Mouse (Mus musculus) neural tube, embryonic 15.5 days (tissue): ENCODE data around the gene Atf1. TPM values are rescaled to one million over a fixed set of nuclear protein-coding genes. Genes with fewer than 3 reads are reported as not detected.
"Not testable (repeated sequence)": the region's sequence is repeated elsewhere in the genome, so short reads cannot be mapped to it uniquely, and the experiment has no call there.

Source experiments
- ATAC-seq: fragments of 200-750 bp; cut with Nextera tagmentation; 2 replicates; pipeline ENCODE4 v1.8.0; 2017; ENCODE audit warnings: mild to moderate bottlenecking, moderate TSS enrichment, moderate library complexity; ENCODE audit not compliant: low FRiP score
- H3K27ac ChIP-seq: fragments of 300-500 bp; sonication (generic); replicated peaks from 2 replicates; pipeline ENCODE4 v1.5.1; 2015; ENCODE audit warnings: mild to moderate bottlenecking, inconsistent platforms
- H3K27me3 ChIP-seq: fragments of 300-500 bp; sonication (generic); replicated peaks from 2 replicates; pipeline ENCODE4 v1.6.1; 2015; ENCODE audit warnings: inconsistent platforms
- H3K36me3 ChIP-seq: fragments of 300-500 bp; sonication (generic); 2 replicates; pipeline ENCODE4 v1.6.1; 2015; ENCODE audit warnings: inconsistent platforms
- H3K4me1 ChIP-seq: fragments of 300-500 bp; sonication (generic); 2 replicates; pipeline ENCODE4 v1.6.1; 2015; ENCODE audit warnings: inconsistent platforms
- H3K4me2 ChIP-seq: fragments of 300-500 bp; sonication (generic); 2 replicates; pipeline ENCODE4 v1.6.1; 2015; ENCODE audit warnings: inconsistent platforms, mild to moderate bottlenecking, moderate library complexity
- H3K4me3 ChIP-seq: fragments of 300-500 bp; sonication (generic); replicated peaks from 2 replicates; pipeline ENCODE4 v1.5.1; 2015; ENCODE audit warnings: mild to moderate bottlenecking, inconsistent platforms
- H3K9ac ChIP-seq: fragments of 300-500 bp; sonication (generic); replicated peaks from 2 replicates; pipeline ENCODE4 v1.6.1; 2015; ENCODE audit warnings: mild to moderate bottlenecking, inconsistent platforms
- H3K9me3 ChIP-seq: fragments of 300-500 bp; sonication (generic); replicated peaks from 2 replicates; pipeline ENCODE4 v1.6.1; 2016; ENCODE audit warnings: inconsistent platforms
- WGBS: fragments of 180-500 bp; shearing (Covaris S2); methylation state at CpG from one replicate; pipeline ENCODE4 v1.1.7; 2015; ENCODE audit warnings: mixed read lengths; 5-methylcytosine and 5-hydroxymethylcytosine counted together
- polyA plus RNA-seq: library from polyadenylated mRNA; unstranded; fragments of >200 nt; fragmentation: Nextera tagmentation; extraction: Ambion mirVana; gene quantifications from 2 replicates; pipeline ENCODE4 v1.2.1, GENCODE M21; 2015

Gene Atf1
- polyA plus RNA-seq, 1 experiment from 2014 or later: 13.3 TPM

DNA sequence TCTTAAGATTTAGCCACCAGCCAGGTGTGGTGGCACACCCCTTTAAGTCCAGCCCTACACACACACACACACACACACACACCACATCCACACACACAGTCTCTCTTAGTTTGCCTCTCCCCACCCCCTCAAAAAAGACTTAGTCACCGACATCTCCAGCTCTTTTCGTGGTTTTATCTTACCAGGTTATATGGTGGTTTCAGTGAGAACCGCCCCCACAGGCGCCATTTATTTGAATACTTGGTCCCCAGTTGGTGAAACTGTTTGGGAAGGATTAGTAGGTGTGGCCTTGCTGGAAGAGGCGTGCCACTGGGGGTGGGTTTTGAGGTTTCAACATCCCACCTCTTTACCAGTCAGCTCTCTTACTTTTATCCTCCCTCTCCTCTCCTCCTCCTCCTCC lies 70.2 kb downstream of the Atf1 start:
- Histone ChIP-seq H3K4me3 (no peak overlapping the region), H3K4me1 (no peaks in the 10 kb centered on the region), H3K4me2 (no peak overlapping the region), H3K9me3 (no peaks in the 10 kb centered on the region), H3K27me3 (no peaks in the 10 kb centered on the region), H3K9ac (no peak overlapping the region), H3K36me3 (no peaks in the 10 kb centered on the region), H3K27ac (no peak overlapping the region)
- ATAC-seq: no peak
- WGBS: 92% methylated on average over 5 of the region's 5 CpGs

DNA sequence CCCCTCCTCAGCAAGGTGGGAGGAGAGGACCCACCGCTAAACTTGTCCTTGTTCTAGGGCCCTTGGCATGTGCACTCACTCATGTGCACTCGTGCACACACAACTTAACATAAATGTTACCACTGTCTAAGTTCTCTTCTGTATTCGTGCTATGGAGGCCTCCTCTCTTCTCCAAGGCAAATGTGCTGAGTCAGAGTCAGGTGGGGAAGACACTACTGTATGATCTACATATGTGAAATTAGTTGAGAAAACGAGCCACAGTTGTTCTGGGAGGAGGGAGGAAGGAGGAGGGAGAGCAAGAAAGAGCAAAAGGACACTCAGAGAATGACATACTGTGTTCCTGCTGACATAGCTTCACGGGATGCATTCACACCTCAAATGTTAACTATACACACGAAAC lies 72.9 kb downstream of the Atf1 start:
- Histone ChIP-seq H3K27me3 (no peaks in the 10 kb centered on the region), H3K9ac (no peak overlapping the region), H3K9me3 (no peaks in the 10 kb centered on the region), H3K36me3 (no peaks in the 10 kb centered on the region), H3K27ac (no peak overlapping the region), H3K4me2 (no peak overlapping the region), H3K4me3 (no peak overlapping the region), H3K4me1 (peaks cover 10% of the 10 kb centered on the region)
- 83% methylated on average over 6 of the region's 6 CpGs for WGBS
- ATAC-seq: no peak

DNA sequence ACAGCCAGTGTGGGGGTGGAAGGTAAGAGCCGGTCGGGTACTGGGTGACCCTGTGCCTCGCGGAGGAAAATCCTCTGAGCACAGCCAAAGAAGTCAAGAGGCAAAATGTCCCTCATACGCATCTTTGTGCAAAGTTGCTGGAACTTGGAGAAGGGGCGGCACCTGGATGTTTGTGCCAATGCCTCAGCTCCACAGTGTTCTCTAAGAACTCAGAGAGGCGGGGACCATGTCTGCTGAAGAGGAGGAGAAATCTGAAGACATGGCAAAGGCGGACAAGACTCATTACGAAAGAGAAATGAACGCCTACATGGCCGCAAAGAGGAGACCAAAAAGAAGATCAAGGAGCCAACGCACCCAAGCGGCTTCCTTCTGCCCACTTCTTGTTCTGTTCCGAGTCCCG lies 73.9 kb downstream of the Atf1 start:
- no peak overlapping the region for H3K4me2 ChIP-seq
- 86% methylated on average over 15 of the region's 15 CpGs for whole genome bisulfite sequencing
- no peak for ATAC-seq

DNA sequence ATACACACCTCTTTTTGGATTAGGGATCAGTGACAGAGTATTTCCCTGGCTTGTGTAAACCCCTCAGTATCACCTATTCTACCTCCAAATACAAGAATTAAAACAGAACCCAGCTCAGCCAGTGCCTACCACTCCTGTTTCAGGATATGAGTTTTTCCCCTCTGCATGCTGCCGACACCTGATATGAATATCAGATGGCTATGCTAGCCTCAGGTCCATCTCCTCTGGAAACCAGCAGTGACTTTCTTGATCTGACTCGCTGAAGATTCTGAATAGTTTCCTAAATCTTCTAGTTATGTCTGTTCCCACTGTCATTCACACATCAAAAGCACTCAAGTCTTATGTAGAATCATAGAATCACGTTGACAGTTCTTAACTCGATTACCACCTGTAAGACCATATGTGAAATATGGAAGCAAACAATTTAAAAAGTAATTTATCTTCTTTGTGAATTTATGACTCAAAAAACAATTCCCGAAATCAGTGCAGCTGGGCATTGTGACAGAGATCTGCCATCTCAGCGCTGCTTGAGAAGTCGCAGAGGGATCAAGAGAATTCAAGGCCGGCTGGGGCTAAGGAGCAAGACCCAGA lies 75.9 kb downstream of the Atf1 start:
- 58% methylated on average over 8 of the region's 8 CpGs for WGBS
- peak overlapping the region; percentile 54 for H3K4me3 ChIP-seq
- H3K27me3 ChIP-seq: no peaks in the 10 kb centered on the region
- peak overlapping the region; percentile 82 for H3K4me2 ChIP-seq
- H3K9me3 ChIP-seq: no peaks in the 10 kb centered on the region
- peaks cover 14% of the 10 kb centered on the region for H3K4me1 ChIP-seq
- H3K9ac ChIP-seq: peak overlapping the region; percentile 69; the same call in 1 of the 2 replicates
- ATAC-seq: no peak
- H3K36me3 ChIP-seq: no peaks in the 10 kb centered on the region
- no peak overlapping the region for H3K27ac ChIP-seq

More for the DNA sequence above, 73.9 kb downstream of the Atf1 start:
- Histone ChIP-seq H3K4me1 (peaks cover 14% of the 10 kb centered on the region), H3K36me3 (no peaks in the 10 kb centered on the region), H3K27me3 (no peaks in the 10 kb centered on the region), H3K9ac (no peak overlapping the region), H3K9me3 (no peaks in the 10 kb centered on the region), H3K27ac (no peak overlapping the region), H3K4me3 (no peak overlapping the region)

DNA sequence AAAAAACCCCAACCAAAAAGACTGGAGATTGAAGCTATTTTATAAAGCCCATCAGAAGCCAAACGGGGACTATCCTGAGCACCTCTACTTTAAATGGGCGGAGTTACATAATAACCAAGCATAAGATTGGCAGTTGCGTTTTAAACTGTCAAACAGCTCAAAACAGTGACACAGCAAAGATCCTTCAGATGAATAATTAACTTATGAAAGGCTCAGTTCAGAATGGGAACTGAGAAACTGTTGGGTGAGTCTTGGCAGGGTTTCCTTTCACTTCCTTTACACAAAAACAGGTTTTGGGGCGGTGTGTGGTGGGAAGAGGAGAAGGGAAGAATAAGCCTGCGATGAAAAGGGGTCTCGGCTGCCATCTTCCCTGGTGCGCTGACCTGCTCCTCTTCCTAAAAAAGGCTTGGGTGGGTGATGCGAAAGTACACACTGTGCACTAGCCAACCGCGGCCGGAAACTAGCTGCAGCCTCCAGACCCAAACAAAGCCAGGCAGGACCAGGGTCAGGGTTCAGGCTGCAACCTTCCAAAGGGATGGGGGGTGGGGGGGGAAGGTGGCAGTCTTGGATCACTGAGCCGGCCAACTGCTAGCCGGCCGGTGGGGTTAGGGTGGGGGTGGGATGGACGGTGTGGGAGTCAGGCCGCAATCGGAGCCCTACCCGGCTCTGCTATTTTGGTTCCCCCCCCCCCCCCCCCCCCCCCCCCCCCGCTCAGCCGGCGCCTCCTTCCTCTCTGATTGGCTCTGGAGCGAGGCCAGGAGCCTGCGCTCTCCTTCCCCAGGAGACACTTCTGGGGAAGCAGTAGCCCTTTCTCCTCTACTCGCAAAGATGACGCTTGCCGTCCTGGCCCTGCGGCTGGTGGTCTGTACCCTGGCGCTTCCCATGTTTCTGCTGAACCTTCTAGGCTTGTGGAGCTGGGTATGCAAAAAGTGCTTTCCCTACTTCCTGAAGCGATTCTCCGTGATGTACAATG lies 76.7 kb downstream of the Atf1 start, which contains the start of gene Mettl7a1:
Gene Mettl7a1, plus strand, starts transcription at position 122 of the 973 bp plus-strand sequence.
- peak; percentile 83 for ATAC-seq
- Histone ChIP-seq H3K9ac (peak within 1 kb of the TSS; percentile 69), H3K27ac (peak within 1 kb of the TSS; percentile 88), H3K4me2 (peak within 1 kb of the TSS; percentile 82), H3K36me3 (no peaks in the 10 kb centered on the region), H3K27me3 (no peaks in the 10 kb centered on the region), H3K9me3 (no peaks in the 10 kb centered on the region), H3K4me3 (peak within 1 kb of the TSS; percentile 54), H3K4me1 (peaks cover 14% of the 10 kb centered on the region)
- WGBS: 2% methylated on average over 25 of the region's 30 CpGs

DNA sequence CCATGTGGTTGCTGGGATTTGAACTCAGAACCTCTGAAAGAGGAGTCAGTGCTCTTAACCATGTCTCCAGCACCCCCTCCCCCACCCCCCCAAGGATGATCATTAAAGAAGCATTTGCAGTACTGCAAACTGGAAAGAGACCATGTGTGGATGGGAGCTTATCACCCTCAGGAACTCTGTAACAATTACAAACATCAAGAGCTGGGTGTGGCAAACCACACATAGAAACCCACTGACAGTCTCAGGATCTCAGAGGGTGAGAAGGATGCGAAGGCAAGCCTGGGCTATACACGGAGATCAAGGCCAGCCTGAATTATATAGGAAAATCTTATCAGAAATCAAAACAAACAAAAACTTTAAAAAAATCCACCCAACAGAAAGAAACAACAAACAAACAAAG lies 78.6 kb downstream of the Atf1 start:
- no peak overlapping the region for H3K27ac ChIP-seq
- no peaks in the 10 kb centered on the region for H3K9me3 ChIP-seq
- H3K4me3 ChIP-seq: no peak overlapping the region
- no peaks in the 10 kb centered on the region for H3K27me3 ChIP-seq
- H3K4me2 ChIP-seq: no peak overlapping the region
- no peak overlapping the region for H3K9ac ChIP-seq
- H3K36me3 ChIP-seq: no peaks in the 10 kb centered on the region
- H3K4me1 ChIP-seq: peaks cover 18% of the 10 kb centered on the region
- ATAC-seq: no peak
- WGBS: 90% methylated on average over 2 of the region's 2 CpGs

DNA sequence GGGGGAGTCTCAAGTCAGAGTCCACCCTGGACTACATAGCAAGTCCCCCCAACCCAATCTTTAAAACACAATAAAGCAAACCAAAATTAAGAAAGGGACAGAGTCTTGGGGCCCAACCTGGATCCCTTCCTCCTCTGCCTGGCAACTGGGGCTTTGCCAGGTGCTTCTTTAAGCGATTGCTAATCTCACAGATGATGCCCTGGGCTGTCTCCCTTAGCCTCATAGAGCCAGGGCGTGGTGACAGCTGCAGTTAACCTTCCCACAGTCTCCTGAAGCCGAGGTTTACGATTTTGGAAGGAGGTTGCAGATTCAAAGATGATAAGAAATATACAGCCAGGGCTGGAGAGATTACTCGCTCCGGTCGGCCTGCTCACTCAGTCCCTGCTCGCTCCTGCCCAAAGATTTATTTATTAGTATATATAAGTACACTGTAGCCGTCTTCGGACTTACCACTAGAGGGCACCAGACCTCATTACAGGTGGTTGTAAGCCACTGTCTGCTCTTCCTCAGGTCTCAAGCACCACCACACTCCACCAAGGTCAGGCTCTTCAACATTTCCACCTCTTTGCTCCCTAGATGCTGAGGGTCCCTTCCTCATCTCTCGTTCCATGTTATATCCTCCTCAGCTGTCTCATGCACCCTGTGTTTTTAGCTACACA lies 79.9 kb downstream of the Atf1 start:
- H3K9ac ChIP-seq, H3K4me3 ChIP-seq, H3K27ac ChIP-seq, ATAC-seq, H3K4me2 ChIP-seq, H3K27me3 ChIP-seq, H3K9me3 ChIP-seq, H3K36me3 ChIP-seq: not testable (repeated sequence)
- peaks cover 18% of the 10 kb centered on the region for H3K4me1 ChIP-seq
- 38% methylated on average over 11 of the region's 11 CpGs for WGBS

Other genes with a start within 250 kb of the Atf1 start
- 13.8 and 14.0 TPM in 2 replicates for gene Dip2b, start 189.2 kb upstream of the Atf1 start, polyA plus RNA-seq
- not detected in 2 replicates for gene Tmprss12, start 53.0 kb downstream of the Atf1 start, polyA plus RNA-seq
- gene Mettl7a1, start 76.3 kb downstream of the Atf1 start, polyA plus RNA-seq: 3.8 and 5.4 TPM in 2 replicates
- 0.32 and 0.64 TPM in 2 replicates for gene Mettl7a3, start 107.1 kb downstream of the Atf1 start, polyA plus RNA-seq
- 1.1 and 1.7 TPM in 2 replicates for gene Methig1, start 125.3 kb downstream of the Atf1 start, polyA plus RNA-seq
- not detected in 2 replicates for gene Mettl7a2, start 125.4 kb downstream of the Atf1 start, polyA plus RNA-seq
- 1.8 TPM in 1 of 2 replicates, not detected in the other for gene Higd1c, start 136.7 kb downstream of the Atf1 start, polyA plus RNA-seq
- 0.08 and 0.23 TPM in 2 replicates for gene Gm5475, start 194.3 kb downstream of the Atf1 start, polyA plus RNA-seq
- gene Slc11a2, start 197.3 kb downstream of the Atf1 start, polyA plus RNA-seq: 23.5 and 24.2 TPM in 2 replicates
- gene Letmd1, start 241.2 kb downstream of the Atf1 start, polyA plus RNA-seq: 50.6 and 57.2 TPM in 2 replicates